Mouse (Mus musculus): ENCODE data around the gene Bpifb1.

- TF ChIP-seq EP300 (IDR thresholded peaks at IDR 0.05; ENCODE audit: insufficient read depth, low read depth, low read length) = no peak
- TF ChIP-seq CTCF (IDR thresholded peaks at IDR 0.05) = no peak
Measured at GRCm38 (mm10) chr2:154143735-154144134, 46.9 kb upstream of the Bpifb1 start.
